Mouse (Mus musculus): ENCODE results near the gene Ldlrad1.

The Ldlrad1 gene

DNA sequence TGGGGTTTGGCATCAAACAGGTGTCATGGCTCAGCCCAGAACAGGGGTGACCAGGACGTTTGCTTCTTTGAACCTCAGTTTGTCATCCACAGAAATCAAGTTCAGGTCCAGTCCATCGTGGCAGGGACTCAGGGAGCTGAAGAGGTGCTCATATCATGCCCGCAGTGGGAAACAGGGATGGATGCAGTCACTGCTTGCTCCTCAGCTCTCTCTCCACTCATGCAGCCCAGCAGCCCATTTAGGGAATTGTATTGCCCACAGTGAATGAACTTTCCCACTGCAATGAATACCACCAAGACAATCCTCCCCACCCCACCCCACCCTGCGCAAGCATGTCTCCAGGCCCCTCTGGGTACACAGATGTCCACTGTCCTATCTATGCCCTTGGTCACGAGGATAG lies 3.0 kb downstream of the Ldlrad1 start:
- DNase-seq (ENCODE audit: low read depth) = no peak

- DNase-seq (ENCODE audit: low read depth) = no peak
Observed at GRCm38 (mm10) chr4:107213279-107214011, 4.5 kb downstream of the Ldlrad1 start.

GRCm38 (mm10) chr4:107217574-107217973 lies 8.6 kb downstream of the Ldlrad1 start:
- DNase-seq (ENCODE audit: low read depth) = no peak

GRCm38 (mm10) chr4:107221524-107221923 lies 12.5 kb downstream of the Ldlrad1 start:
- DNase-seq (ENCODE audit: low read depth) = no peak

- peak; percentile 53 for DNase-seq (ENCODE audit: low read depth)
Observed at GRCm38 (mm10) chr4:107223225-107224204, 14.5 kb downstream of the Ldlrad1 start.

DNA sequence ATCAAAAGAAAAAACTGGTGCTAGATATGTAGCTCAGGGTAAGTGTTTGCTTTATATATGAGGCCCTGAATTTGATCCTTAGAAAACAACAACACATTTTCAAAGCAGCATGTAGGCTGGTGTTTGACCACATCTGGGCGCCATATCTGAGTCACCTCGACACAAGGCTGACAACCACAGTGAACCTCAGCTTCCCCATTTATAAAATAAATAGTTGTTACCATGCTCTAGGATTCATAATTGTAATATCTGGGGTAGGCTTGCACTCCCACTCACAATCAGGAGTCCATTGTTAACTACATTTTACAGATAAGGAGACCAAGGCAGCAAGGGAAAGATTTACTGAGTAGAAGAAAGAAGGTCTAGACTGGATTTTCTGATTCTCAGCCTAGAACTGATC lies 17.3 kb downstream of the Ldlrad1 start:
- DNase-seq (ENCODE audit: low read depth) = no peak

DNA sequence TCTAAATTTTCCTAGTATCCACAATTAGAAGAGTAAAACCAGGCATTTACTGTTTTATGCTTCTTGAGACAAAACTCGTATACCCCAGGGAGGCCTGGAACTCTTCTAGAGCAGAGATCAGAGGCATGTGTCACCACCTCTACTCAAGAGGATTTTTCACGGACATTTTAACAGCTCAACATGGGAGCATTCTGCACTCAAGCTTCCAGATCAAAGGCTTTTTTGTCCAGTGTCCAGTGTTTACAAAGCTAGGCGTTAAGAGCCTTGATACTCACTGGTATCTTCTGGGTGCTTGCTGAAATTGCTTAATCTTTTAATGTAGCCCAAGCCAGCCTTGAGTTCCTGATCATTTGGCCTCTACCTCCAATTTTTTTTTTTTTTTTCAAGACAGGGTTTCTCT lies 23.2 kb downstream of the Ldlrad1 start:
- no peak for DNase-seq (ENCODE audit: low read depth)

GRCm38 (mm10) chr4:107238253-107238652 lies 29.3 kb downstream of the Ldlrad1 start:
- no peak for DNase-seq (ENCODE audit: low read depth)

- DNase-seq (ENCODE audit: low read depth) = no peak
Observed at GRCm38 (mm10) chr4:107240196-107240595, 31.2 kb downstream of the Ldlrad1 start.

DNA sequence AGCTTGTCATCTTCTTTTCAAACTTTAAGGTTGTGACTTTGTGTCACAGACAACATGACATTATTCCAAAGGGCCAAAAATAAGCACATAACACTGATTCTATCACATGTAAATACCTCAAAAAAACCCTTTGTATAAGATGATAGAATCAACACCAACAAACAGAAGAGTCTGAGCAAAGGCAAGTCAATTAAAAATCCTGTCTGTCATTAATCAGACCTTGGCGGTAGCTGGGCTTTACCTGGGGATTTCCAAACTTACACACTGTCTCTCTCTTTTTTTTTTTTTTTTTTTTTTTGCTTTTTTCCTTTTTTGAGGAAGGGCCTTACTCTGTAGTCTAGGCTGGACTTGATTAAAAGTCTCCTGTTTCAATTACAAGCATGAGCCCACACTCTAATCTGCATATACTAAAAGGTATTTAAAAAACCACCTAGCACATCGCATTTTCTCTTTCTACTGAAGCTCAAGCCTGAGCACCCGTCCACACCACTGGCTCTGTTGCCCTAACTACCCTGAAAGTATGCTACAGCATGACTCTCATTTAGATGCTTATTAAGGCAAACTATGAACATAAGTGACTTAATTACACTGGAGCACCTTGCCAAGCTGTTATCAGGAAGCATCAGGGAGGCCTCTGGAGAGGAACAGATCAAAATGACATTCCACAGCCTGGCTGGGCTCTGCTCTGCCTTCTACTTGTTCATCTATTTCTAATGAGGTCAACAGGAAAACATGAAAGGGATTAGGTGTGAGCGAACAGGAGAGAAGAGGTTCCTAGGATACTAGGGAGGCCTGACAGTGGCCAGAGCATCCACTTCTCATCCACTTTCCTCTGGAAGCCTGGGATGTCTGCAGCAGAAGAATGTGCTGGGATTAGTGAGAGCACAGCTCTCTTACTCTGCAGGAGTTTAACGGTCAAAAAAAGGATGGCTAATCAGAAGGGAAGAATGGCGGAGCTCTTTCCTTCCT lies 34.7 kb downstream of the Ldlrad1 start:
- no peak for DNase-seq (ENCODE audit: low read depth)

DNA sequence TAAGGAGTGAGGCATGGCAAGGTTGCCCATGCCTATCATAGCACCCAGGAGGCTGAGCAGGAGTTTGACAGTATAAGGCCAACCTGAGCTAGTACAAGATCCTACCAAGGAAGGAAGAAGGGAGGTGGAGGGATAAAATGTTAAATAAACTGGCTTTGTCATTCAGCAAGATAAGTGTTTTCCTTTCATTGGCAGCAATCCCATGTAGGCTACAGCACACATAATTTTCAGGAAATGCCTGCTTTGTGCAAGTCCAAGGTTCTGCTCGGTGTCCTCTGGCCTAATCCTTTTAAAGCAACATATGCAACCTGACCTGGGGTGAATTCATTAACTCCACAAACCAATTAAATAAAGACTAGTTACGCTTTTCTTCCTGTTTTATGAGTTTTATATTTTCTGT lies 36.4 kb downstream of the Ldlrad1 start:
- no peak for DNase-seq (ENCODE audit: low read depth)

- DNase-seq (ENCODE audit: low read depth) = no peak
Observed at GRCm38 (mm10) chr4:107246040-107246439, 37.1 kb downstream of the Ldlrad1 start.

GRCm38 (mm10) chr4:107247110-107247509 lies 38.1 kb downstream of the Ldlrad1 start:
- DNase-seq (ENCODE audit: low read depth) = no peak

DNA sequence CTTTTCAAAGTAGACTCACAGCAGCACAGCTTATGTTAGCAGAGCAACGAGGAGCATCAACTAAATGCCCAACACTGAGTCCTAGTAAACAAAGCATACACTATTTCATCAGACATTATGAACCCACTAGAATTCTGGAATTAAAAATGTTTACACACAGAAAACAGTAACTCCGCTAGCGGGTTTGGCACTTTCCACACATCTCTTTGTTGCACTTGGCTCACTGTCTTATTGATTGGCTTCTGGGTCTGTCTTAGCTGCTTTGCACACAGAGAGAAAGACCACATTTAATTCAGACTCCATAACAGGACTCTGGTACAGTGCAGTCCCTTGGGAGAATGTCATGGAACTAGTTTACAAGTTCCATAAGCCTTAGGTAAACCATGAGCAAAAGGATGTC lies 39.1 kb downstream of the Ldlrad1 start:
- no peak for DNase-seq (ENCODE audit: low read depth)

GRCm38 (mm10) chr4:107249471-107249870 lies 40.5 kb downstream of the Ldlrad1 start:
- DNase-seq (ENCODE audit: low read depth) = no peak

DNA sequence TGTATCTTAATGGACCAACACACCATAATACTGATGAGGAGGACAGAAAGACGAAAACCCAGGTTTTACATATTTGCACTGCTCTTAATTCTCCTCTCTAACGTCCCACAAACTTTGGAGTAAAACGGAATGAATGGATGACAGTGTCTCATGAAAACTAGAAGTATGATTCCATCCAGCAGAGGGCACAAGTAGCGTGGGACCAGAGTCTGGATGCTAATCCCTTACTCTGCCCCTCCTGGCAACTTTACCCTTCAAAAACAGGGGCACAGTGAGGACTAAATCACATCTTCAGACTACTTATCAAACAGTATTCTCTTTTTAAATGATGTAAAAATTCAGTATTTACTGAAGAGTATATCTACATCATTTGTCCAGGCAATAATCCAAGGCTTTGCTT lies 41.5 kb downstream of the Ldlrad1 start:
- DNase-seq (ENCODE audit: low read depth) = peak; percentile 76

DNA sequence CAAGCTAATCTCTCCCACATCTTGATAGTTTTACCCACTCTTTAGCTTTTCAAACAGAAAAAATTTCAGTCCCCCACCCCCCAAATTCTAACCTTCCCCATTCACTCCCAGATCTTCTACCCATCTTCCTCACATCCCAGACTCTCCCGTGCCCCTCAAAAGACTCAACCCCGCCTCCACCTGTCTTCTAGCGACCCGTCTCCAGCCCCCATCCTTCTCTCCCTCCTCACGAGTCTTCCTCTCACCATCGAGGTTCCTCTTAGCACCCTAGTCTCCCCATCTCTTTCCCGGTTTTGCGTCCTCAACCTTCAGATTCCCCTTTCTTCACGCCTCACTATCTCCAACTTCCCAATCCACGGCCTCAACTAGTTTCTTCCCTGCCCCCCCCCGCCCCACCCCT lies 43.5 kb downstream of the Ldlrad1 start:
- no peak for DNase-seq (ENCODE audit: low read depth)

DNA sequence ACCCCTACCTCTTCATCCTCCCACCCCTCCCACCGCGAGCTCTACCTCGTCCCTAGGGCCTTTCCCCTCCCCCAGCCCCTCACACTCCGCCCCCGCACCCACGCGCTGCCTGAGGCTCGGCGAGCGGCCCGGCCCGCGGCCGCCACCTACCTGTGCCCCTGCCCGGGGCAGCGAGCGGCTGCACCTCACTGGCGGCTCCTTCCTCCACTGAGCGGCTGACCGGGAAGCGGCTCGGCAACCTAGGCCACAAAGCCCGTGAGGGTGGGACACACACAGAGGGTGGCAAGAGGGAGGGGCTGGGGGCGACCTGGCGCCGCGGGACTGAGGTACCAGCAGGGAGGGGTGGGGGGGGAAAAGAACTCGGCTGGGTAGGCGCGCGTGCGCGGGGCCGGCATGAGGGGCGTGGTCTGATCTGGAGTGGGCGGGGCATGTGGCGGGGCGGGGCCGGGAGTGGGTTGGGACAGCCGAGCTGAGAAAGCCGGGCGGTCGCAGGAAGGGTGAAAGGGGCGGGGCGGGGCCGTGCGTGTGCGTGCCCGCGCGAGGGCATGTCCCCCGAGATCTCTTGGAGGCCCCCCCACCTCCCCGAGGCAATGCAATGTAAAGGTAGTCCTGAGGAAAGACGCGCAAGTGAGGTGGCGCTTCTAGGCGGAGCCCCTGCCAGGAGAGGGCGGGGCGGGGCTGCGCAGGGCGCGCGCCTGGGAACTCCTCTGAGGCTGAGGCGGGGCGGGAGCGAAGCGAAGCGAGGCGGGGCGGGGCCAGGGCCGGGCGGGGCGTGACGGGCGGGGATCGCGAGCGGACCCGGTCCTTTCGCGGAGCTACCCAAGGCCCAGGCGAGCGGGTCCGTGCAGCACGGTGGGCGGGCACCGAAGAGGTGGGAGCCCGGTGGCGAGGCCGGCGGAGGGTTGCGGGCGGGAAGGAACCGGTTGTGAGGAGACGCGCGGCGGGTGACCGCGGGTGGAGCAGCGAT lies 44.4 kb downstream of the Ldlrad1 start, which contains the start of the genes Lrrc42 and Hspb11:
TSS of gene Lrrc42 (minus strand) at position 408 of the 967 bp plus-strand sequence.
TSS of gene Hspb11 (plus strand) at position 469 of the 967 bp plus-strand sequence.
- DNase-seq (ENCODE audit: low read depth) = peak; percentile 98

GRCm38 (mm10) chr4:107254414-107254813 lies 45.4 kb downstream of the Ldlrad1 start:
- no peak for DNase-seq (ENCODE audit: low read depth)

DNA sequence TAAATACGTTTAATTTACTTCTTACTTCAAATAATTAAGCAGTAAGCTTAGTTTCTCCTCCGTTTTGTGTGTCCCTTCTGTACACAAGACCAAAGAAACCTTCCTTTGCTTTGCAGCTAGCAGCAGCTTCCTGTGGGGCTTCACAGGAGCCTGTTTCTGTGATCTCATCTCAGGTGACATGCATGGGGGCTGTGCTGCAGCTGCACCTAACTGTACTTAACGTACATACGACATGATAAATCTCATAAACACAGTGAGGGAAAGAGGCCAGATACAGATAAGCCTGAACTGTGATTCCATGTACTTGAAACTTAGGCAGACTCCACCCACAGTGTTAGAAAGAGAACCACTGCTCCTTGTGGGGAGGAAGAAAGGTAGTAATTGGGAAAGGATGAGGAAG lies 51.0 kb downstream of the Ldlrad1 start:
- DNase-seq (ENCODE audit: low read depth) = peak; percentile 76

Measured in naive thymus-derived CD4-positive, alpha-beta T cell, adult 2 months (primary cell).